Mouse (Mus musculus): ENCODE measurements around the gene Kcna7. TPM values are rescaled to one million over a fixed set of nuclear protein-coding genes. Genes with fewer than 3 reads are reported as not detected.
"Not testable (repeated sequence)": the region's sequence is repeated elsewhere in the genome, so short reads cannot be mapped to it uniquely, and the experiment has no call there.

Kcna7 gene
- under 1 TPM; 0.41 to 0.79 TPM for total RNA-seq (2021)

- peak; percentile 84 to 87 for DNase-seq
- intact Hi-C loops (cut with DNase I), result loop anchor here (2.0 to 5.0 kb wide), 2 partner anchors 29 to 157 kb away; partner anchors contain the start of gene Gys1
These were observed at the start of gene Kcna7 for GRCm38 (mm10) chr7:45405091-45406075. TSS of gene Kcna7 (plus strand) at chr7:45405653.

GRCm38 (mm10) chr7:45356087-45356486, 49.4 kb upstream of the Kcna7 start:
- intact Hi-C loops (cut with DNase I), result no loop called here
- DNase-seq, result no peak

GRCm38 (mm10) chr7:45359081-45359480, 46.4 kb upstream of the Kcna7 start:
- intact Hi-C loops (cut with DNase I); DNase-seq: not testable (repeated sequence)

GRCm38 (mm10) chr7:45360404-45361125, 44.9 kb upstream of the Kcna7 start:
- no peak for DNase-seq
- intact Hi-C loops (cut with DNase I), result no loop called here

- intact Hi-C loops (cut with DNase I), result no loop called here
- DNase-seq, result peak; percentile 61 to 63
These were observed 44.1 kb upstream of the Kcna7 start for GRCm38 (mm10) chr7:45361243-45361804.

GRCm38 (mm10) chr7:45362801-45363200, 42.7 kb upstream of the Kcna7 start:
- intact Hi-C loops (cut with DNase I), result no loop called here
- DNase-seq, result no peak

- DNase-seq, result no peak
- intact Hi-C loops (cut with DNase I), result no loop called here
These were observed 41.5 kb upstream of the Kcna7 start for GRCm38 (mm10) chr7:45363983-45364382.

GRCm38 (mm10) chr7:45365742-45366651, 39.5 kb upstream of the Kcna7 start:
- peak; percentile 68 to 78 for DNase-seq
- intact Hi-C loops (cut with DNase I), result no loop called here

GRCm38 (mm10) chr7:45366652-45367019, 38.8 kb upstream of the Kcna7 start, which contains the start of gene Ppfia3:
TSS of gene Ppfia3 (minus strand) at chr7:45367019.
- no peak for DNase-seq
- intact Hi-C loops (cut with DNase I), result no loop called here

GRCm38 (mm10) chr7:45367020-45367880, 38.2 kb upstream of the Kcna7 start:
- intact Hi-C loops (cut with DNase I), result no loop called here
- DNase-seq, result peak; percentile 98

- intact Hi-C loops (cut with DNase I), result no loop called here
These were observed 37.3 kb upstream of the Kcna7 start for GRCm38 (mm10) chr7:45368178-45368577.

GRCm38 (mm10) chr7:45369022-45369745, 36.3 kb upstream of the Kcna7 start:
- intact Hi-C loops (cut with DNase I), result no loop called here
- no peak for DNase-seq

More at GRCm38 (mm10) chr7:45368178-45368577, 37.3 kb upstream of the Kcna7 start:
- DNase-seq, result no peak

GRCm38 (mm10) chr7:45369836-45370474, 35.5 kb upstream of the Kcna7 start:
- intact Hi-C loops (cut with DNase I), result no loop called here
- no peak for DNase-seq

GRCm38 (mm10) chr7:45370475-45371311, 34.8 kb upstream of the Kcna7 start, which contains the start of gene Lin7b:
TSS of gene Lin7b (minus strand) at chr7:45370583.
- peak; percentile 89 to 90 for DNase-seq
- intact Hi-C loops (cut with DNase I), result no loop called here

- intact Hi-C loops (cut with DNase I), result no loop called here
These were observed 33.1 kb upstream of the Kcna7 start for GRCm38 (mm10) chr7:45372371-45372770.

GRCm38 (mm10) chr7:45374620-45375019, 30.8 kb upstream of the Kcna7 start:
- intact Hi-C loops (cut with DNase I), result no loop called here
- DNase-seq, result no peak

More at GRCm38 (mm10) chr7:45372371-45372770, 33.1 kb upstream of the Kcna7 start:
- no peak for DNase-seq

- intact Hi-C loops (cut with DNase I), result no loop called here
These were observed 29.4 kb upstream of the Kcna7 start for GRCm38 (mm10) chr7:45376057-45376456.

More at GRCm38 (mm10) chr7:45376057-45376456, 29.4 kb upstream of the Kcna7 start:
- no peak for DNase-seq

All from heart, postnatal 10 days (tissue).